Mouse (Mus musculus) heart, postnatal 0 days (tissue): ENCODE data around the gene Celf2.

ENCODE experiments used
- CTCF ChIP-seq: IDR thresholded peaks from 2 replicates; pipeline ENCODE4 v1.5.1; 2016; ENCODE audit warnings: antibody characterized with exemption, control low read depth, low read depth
- EP300 ChIP-seq: IDR thresholded peaks from 2 replicates; pipeline ENCODE4 v1.6.1; 2016; ENCODE audit warnings: antibody characterized with exemption, low read depth

GRCm38 (mm10) chr2:7378736-7379135 lies 130.6 kb downstream of the Celf2 start:
- TF ChIP-seq EP300 (no peak), CTCF (no peak)
